20 mouse cellular contexts compared by ENCODE assay signal in genomic region chr2:178516421-178516820, GRCm38 (mm10).
DNase-seq lines count a peak whose midpoint lies in the region; ATAC-seq and TF ChIP-seq lines count a peak whose summit lies in the region.
"Had no signal": no experiment of that assay in that cellular context is flagged by ENCODE, and none has a peak within 500 bp of the region (broad histone marks: within the 10 kb centered on the region; RNA-seq: fewer than 3 reads in every experiment).

No protein-coding gene starts in this region.

- H3K4me2 ChIP-seq in CH12.LX (ENCODE audit: insufficient read depth, low read depth, poor library complexity, severe bottlenecking), result no peak overlapping the region
- H3K4me2 ChIP-seq: forebrain, embryonic 15.5 days; intestine, embryonic 15.5 days; liver, embryonic 13.5 days; neural tube, embryonic 13.5 days had no signal

- peaks cover 11 to 12% of the 10 kb centered on the region in 2 experiments for H3K4me1 ChIP-seq in CH12.LX (ENCODE audit: control insufficient read depth in 1 of 2, insufficient read depth in 2 of 2)
- H3K4me1 ChIP-seq: liver, embryonic 13.5 days; neural tube, embryonic 13.5 days had no signal

- TF ChIP-seq POLR2A in CH12.LX (IDR thresholded peaks at IDR 0.05; ENCODE audit: low read depth, low read length), result no peak

- no peak overlapping the region for H3K27ac ChIP-seq in left cerebral cortex, adult 2 months
- no peak overlapping the region for H3K27ac ChIP-seq in CH12.LX (ENCODE audit: insufficient read depth, low read depth)
- H3K27ac ChIP-seq: forebrain, embryonic 15.5 days; gastrocnemius, adult 2 months; heart, embryonic 10.5 days; intestine, embryonic 15.5 days; liver, embryonic 13.5 days; neural tube, embryonic 13.5 days had no signal

- H3K79me2 ChIP-seq in CH12.LX (replicated peaks; ENCODE audit: control insufficient read depth, extremely low read depth, insufficient read depth, poor library complexity, severe bottlenecking), result no peaks in the 10 kb centered on the region

- in situ Hi-C loops in CH12.LX (cut with MboI; ENCODE audit: low pct_ligation_motif_present, low pct_unique_long_range_greater_than_20kb, low sequenced_read_pairs), result no loop called here

- no peak overlapping the region for H3K4me3 ChIP-seq in left cerebral cortex, adult 2 months
- no peak overlapping the region for H3K4me3 ChIP-seq in CH12.LX (replicated peaks in 1 of 3; ENCODE audit: low read depth in 2 of 3, low read length in 2 of 3, poor library complexity in 1 of 3)
- H3K4me3 ChIP-seq: forebrain, embryonic 15.5 days; gastrocnemius, adult 2 months; heart, embryonic 10.5 days; intestine, embryonic 15.5 days; liver, embryonic 13.5 days; neural tube, embryonic 13.5 days had no signal

- H3K27me3 ChIP-seq in CH12.LX (replicated peaks), result peaks cover 30% of the 10 kb centered on the region
- H3K27me3 ChIP-seq: forebrain, embryonic 15.5 days; intestine, embryonic 15.5 days; liver, embryonic 13.5 days; neural tube, embryonic 13.5 days had no signal

- H3K9ac ChIP-seq in CH12.LX (ENCODE audit: insufficient read depth, low read depth), result no peak overlapping the region
- H3K9ac ChIP-seq: forebrain, embryonic 15.5 days; intestine, embryonic 15.5 days; liver, embryonic 13.5 days; neural tube, embryonic 13.5 days had no signal

- peak; percentile 5 for TF ChIP-seq CTCF in left cerebral cortex, adult 2 months (IDR thresholded peaks at IDR 0.05)
- TF ChIP-seq CTCF in CH12.LX (conservative IDR thresholded peaks at IDR 0.05 in 1 of 2, IDR thresholded peaks at IDR 0.05 in 1 of 2; ENCODE audit: low read depth in 2 of 2, low read length in 2 of 2), result peak in 1 of 2 experiments; percentile 34; a peak in 2 of 4 replicates

- no peaks in the 10 kb centered on the region for H3K9me3 ChIP-seq in CH12.LX (replicated peaks; ENCODE audit: low read length)
- H3K9me3 ChIP-seq: forebrain, embryonic 15.5 days; heart, embryonic 10.5 days; intestine, embryonic 15.5 days; liver, embryonic 13.5 days; neural tube, embryonic 13.5 days had no signal

- intact Hi-C loops in left cerebral cortex, adult 2 months (cut with DNase I), result no loop called here

- no peak for TF ChIP-seq EP300 in CH12.LX (IDR thresholded peaks at IDR 0.05; ENCODE audit: low read length)

- dilution Hi-C loops in CH12.LX (cut with MboI; ENCODE audit: extremely low pct_ligation_motif_present, extremely low pct_unique_long_range_greater_than_20kb, low sequenced_read_pairs), result no loop called here

- no peaks in the 10 kb centered on the region for H3K36me3 ChIP-seq in CH12.LX (replicated peaks in 1 of 2; ENCODE audit: control insufficient read depth in 1 of 2, insufficient read depth in 1 of 2, low read length in 1 of 2)
- H3K36me3 ChIP-seq: forebrain, embryonic 15.5 days; heart, embryonic 10.5 days; intestine, embryonic 15.5 days; liver, embryonic 13.5 days; neural tube, embryonic 13.5 days had no signal

- no peak for TF ChIP-seq RAD21 in CH12.LX (IDR thresholded peaks at IDR 0.05; ENCODE audit: low read depth, low read length)

- DNase-seq in left cerebral cortex, adult 2 months (ENCODE audit: extremely low spot score in 1 of 2, low spot score in 2 of 2), result no peak
- no peak for DNase-seq in left cerebral cortex, adult 8-10 months (ENCODE audit: low spot score in 2 of 2)
- DNase-seq in CH12.LX (ENCODE audit: extremely low read depth), result peak; percentile 8
- DNase-seq in natural killer cell, adult 2 months (ENCODE audit: low spot score in 2 of 2), result peak; percentile 56 to 59
- DNase-seq in embryo, embryonic 11 days, result no peak
- no peak for DNase-seq in frontal cortex, postnatal 10 days (ENCODE audit: low spot score in 2 of 2)
- DNase-seq: adrenal gland, postnatal 14 days; cerebellum, adult 9-10 months; gastrocnemius, adult 2 months; heart, postnatal 4 days; kidney, postnatal 25 days; liver, embryonic 13.5 days; lung, postnatal 4 days; thymus, postnatal 4 days had no signal

- ATAC-seq in common myeloid progenitor, adult 5-6 weeks (replicated peaks; ENCODE audit: low read depth, poor library complexity, severe bottlenecking), result peak; percentile 71
- ATAC-seq: forebrain, embryonic 15.5 days; intestine, embryonic 15.5 days; midbrain, embryonic 16.5 days had no signal

TF ChIP-seq in CH12.LX, 34 proteins besides CTCF, POLR2A, EP300 and RAD21:
- peak; percentile 20; the same call in 1 of the 2 replicates for TF ChIP-seq ELF1 (IDR thresholded peaks at IDR 0.05; ENCODE audit: low read depth, low read length)
- no peak for TF ChIP-seq MAFK (IDR thresholded peaks at IDR 0.05; ENCODE audit: insufficient replicate concordance, low read length)
- no peak for TF ChIP-seq TBP (conservative IDR thresholded peaks at IDR 0.05; ENCODE audit: low read depth, low read length)
- no peak for TF ChIP-seq USF1 (IDR thresholded peaks at IDR 0.05; ENCODE audit: low read depth, low read length)
- TF ChIP-seq JUN (IDR thresholded peaks at IDR 0.05; ENCODE audit: insufficient read depth, low read depth, low read length), result no peak
- no peak for TF ChIP-seq MYC (IDR thresholded peaks at IDR 0.05; ENCODE audit: low read depth, low read length)
- no peak for TF ChIP-seq PAX5 (IDR thresholded peaks at IDR 0.05; ENCODE audit: low read length)
- peak; percentile 63 for TF ChIP-seq BHLHE40 (IDR thresholded peaks at IDR 0.05; ENCODE audit: low read depth, low read length)
- TF ChIP-seq ZKSCAN1 (IDR thresholded peaks at IDR 0.05; ENCODE audit: borderline replicate concordance, low read depth, low read length), result no peak

Comparison
In these comparisons a context has a peak if more than half of its experiments do, and no peak if none do; other contexts are left out.
1. DNase-seq: peak in CH12.LX (single experiment) and natural killer cell, adult 2 months (2 of 2); none in left cerebral cortex, adult 2 months (0 of 2), left cerebral cortex, adult 8-10 months (0 of 2), embryo, embryonic 11 days (single experiment) and frontal cortex, postnatal 10 days (0 of 2).